Mouse (Mus musculus) gastrocnemius, postnatal 14 days (tissue): ENCODE data around the gene Klhl36. TPM values are rescaled to one million over a fixed set of nuclear protein-coding genes. Genes with fewer than 3 reads are reported as not detected.
"Not testable (repeated sequence)": the region's sequence is repeated elsewhere in the genome, so short reads cannot be mapped to it uniquely, and the experiment has no call there.

Experiments used
- DNase-seq: peaks from one replicate; pipeline ENCODE4 v3.0.0; 2021; ENCODE audit warnings: mixed read lengths
- intact Hi-C: fragments of 180-260 bp; cut with DNase I; formaldehyde crosslinking; loops from one replicate; pipeline ENCODE4 v1.15.1; 2025; ENCODE audit warnings: low total_unique reads
- total RNA-seq, 2 experiments: library from RNA; stranded (reverse); gene quantifications; 2 replicates each; pipeline ENCODE4 v1.2.3; 2021

Gene Klhl36
- total RNA-seq, 2 experiments from 2014 or later: 2.2 to 2.7 TPM

- intact Hi-C loops: no loop called here
- DNase-seq: no peak
Observed at GRCm38 (mm10) chr8:119832101-119832617, 29.9 kb upstream of the Klhl36 start.

GRCm38 (mm10) chr8:119832931-119833330 is 29.1 kb upstream of the Klhl36 start:
- intact Hi-C loops: no loop called here
- DNase-seq: no peak

- intact Hi-C loops: loop anchor here (5.0 kb wide), 1 partner anchor 37 kb away; no protein-coding TSS in a partner anchor
- DNase-seq: no peak
Observed at GRCm38 (mm10) chr8:119834676-119835075, 27.4 kb upstream of the Klhl36 start.

- intact Hi-C loops: loop anchor here (5.0 kb wide), 1 partner anchor 38 kb away; no protein-coding TSS in a partner anchor
- no peak for DNase-seq
Observed at GRCm38 (mm10) chr8:119835270-119835669, 26.8 kb upstream of the Klhl36 start.

GRCm38 (mm10) chr8:119836831-119837230 is 25.2 kb upstream of the Klhl36 start:
- DNase-seq: no peak
- intact Hi-C loops: loop anchor here (5.0 kb wide), 1 partner anchor 40 kb away; no protein-coding TSS in a partner anchor

- intact Hi-C loops: loop anchor here (5.0 kb wide), 1 partner anchor 40 kb away; no protein-coding TSS in a partner anchor
- no peak for DNase-seq
Observed at GRCm38 (mm10) chr8:119837553-119838071, 24.5 kb upstream of the Klhl36 start.

- DNase-seq: no peak
- intact Hi-C loops: loop anchor here (5.0 kb wide), 1 partner anchor 41 kb away; no protein-coding TSS in a partner anchor
Observed at GRCm38 (mm10) chr8:119838100-119838982, 23.7 kb upstream of the Klhl36 start.

GRCm38 (mm10) chr8:119838983-119839340 is 23.1 kb upstream of the Klhl36 start:
- intact Hi-C loops: loop anchor here (5.0 kb wide), 1 partner anchor 42 kb away; no protein-coding TSS in a partner anchor

GRCm38 (mm10) chr8:119839419-119840021 is 22.5 kb upstream of the Klhl36 start:
- DNase-seq: peak; percentile 36
- intact Hi-C loops: loop anchor here (5.0 to 10.0 kb wide), 2 partner anchors 42 to 85 kb away; no protein-coding TSS in a partner anchor

More at GRCm38 (mm10) chr8:119838983-119839340, 23.1 kb upstream of the Klhl36 start:
- DNase-seq: no peak

GRCm38 (mm10) chr8:119840275-119840808 is 21.7 kb upstream of the Klhl36 start, which contains the start of gene Cotl1:
Cotl1 (minus strand) TSS chr8:119840544.
- peak; percentile 97 for DNase-seq
- intact Hi-C loops: loop anchor here (10.0 kb wide), 1 partner anchor 84 kb away; no protein-coding TSS in a partner anchor

- intact Hi-C loops: loop anchor here (10.0 kb wide), 1 partner anchor 84 kb away; no protein-coding TSS in a partner anchor
- no peak for DNase-seq
Observed at GRCm38 (mm10) chr8:119840905-119841411, 21.1 kb upstream of the Klhl36 start.

- DNase-seq: peak; percentile 78
- intact Hi-C loops: loop anchor here (10.0 kb wide), 1 partner anchor 81 kb away; no protein-coding TSS in a partner anchor
Observed at GRCm38 (mm10) chr8:119843444-119843843, 18.6 kb upstream of the Klhl36 start.

- intact Hi-C loops: loop anchor here (10.0 kb wide), 1 partner anchor 80 kb away; no protein-coding TSS in a partner anchor
Observed at GRCm38 (mm10) chr8:119844577-119844976, 17.5 kb upstream of the Klhl36 start.

GRCm38 (mm10) chr8:119845741-119846140 is 16.3 kb upstream of the Klhl36 start:
- DNase-seq: not testable (repeated sequence)
- intact Hi-C loops: loop anchor here (2.0 to 10.0 kb wide), 2 partner anchors 63 to 79 kb away; no protein-coding TSS in a partner anchor

More at GRCm38 (mm10) chr8:119844577-119844976, 17.5 kb upstream of the Klhl36 start:
- DNase-seq: no peak

GRCm38 (mm10) chr8:119847232-119847922 is 14.7 kb upstream of the Klhl36 start:
- intact Hi-C loops: loop anchor here (2.0 to 10.0 kb wide), 2 partner anchors 65 to 77 kb away; no protein-coding TSS in a partner anchor
- DNase-seq: no peak

- intact Hi-C loops: no loop called here
- DNase-seq: no peak
Observed at GRCm38 (mm10) chr8:119853521-119853920, 8.5 kb upstream of the Klhl36 start.

- DNase-seq: peak; percentile 25
- intact Hi-C loops: no loop called here
Observed at GRCm38 (mm10) chr8:119854035-119854434, 8.0 kb upstream of the Klhl36 start.

GRCm38 (mm10) chr8:119855656-119856055 is 6.4 kb upstream of the Klhl36 start:
- intact Hi-C loops: no loop called here
- peak; percentile 61 for DNase-seq
